In the genomic region with DNA sequence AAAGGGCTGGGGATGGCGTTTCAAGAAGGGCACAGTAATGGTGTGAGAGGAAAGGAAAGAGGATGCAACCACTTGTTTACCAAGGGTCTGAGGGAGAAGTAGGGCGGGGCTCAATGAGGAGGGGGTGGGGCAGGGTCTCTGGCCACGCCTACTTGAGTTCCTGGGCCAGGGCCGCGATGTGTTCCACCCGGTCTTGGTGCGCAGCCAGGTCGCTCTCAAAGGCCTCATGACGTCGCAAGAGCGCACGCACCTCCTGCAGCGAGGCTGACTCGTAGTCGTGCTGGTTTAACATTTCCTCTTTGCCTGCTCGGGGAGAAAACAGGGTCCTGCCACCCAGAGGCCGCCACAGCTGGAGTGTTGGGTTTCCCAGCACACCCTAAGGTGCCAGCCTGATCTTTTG, we compare ENCODE assay signal across 8 mouse cellular contexts. TPM values are rescaled to one million over a fixed set of nuclear protein-coding genes. Genes with fewer than 3 reads are reported as not detected.
DNase-seq lines count a peak whose midpoint lies in the region; TF ChIP-seq lines count a peak whose summit lies in the region.

No protein-coding gene starts in this region.

- peak; percentile 40 for DNase-seq in kidney, adult 2 months
- DNase-seq in kidney, adult 9 months = no peak
- peak; percentile 52 for DNase-seq in brain, embryonic 14.5 days (ENCODE audit: low read depth)
- DNase-seq in induced T-regulatory cell, adult 2 months (ENCODE audit: low read depth) = peak; percentile 62
- peak; percentile 58 for DNase-seq in lung, postnatal 10 days
- DNase-seq in thymus, postnatal 4 days = peak; percentile 58
- no peak for DNase-seq in layer of hippocampus, adult 9-11 months
- DNase-seq in layer of hippocampus, postnatal 14 days (ENCODE audit: low spot score in 2 of 2) = no peak

- no peak overlapping the region for H3K4me3 ChIP-seq in kidney, adult 2 months (ENCODE audit: insufficient read depth, low read depth, low read length)

- TF ChIP-seq CTCF in kidney, adult 2 months (conservative IDR thresholded peaks at IDR 0.05; ENCODE audit: insufficient read depth, insufficient read length, low read depth, low read length) = no peak
- TF ChIP-seq CTCF in brain, embryonic 14.5 days (IDR thresholded peaks at IDR 0.05; ENCODE audit: borderline replicate concordance, extremely low read depth, insufficient read depth, insufficient read length) = no peak

- H3K36me3 ChIP-seq in kidney, adult 2 months (ENCODE audit: control insufficient read depth, insufficient read depth, low read length) = no peaks in the 10 kb centered on the region; the same call in 1 of the 2 replicates

- WGBS in kidney, adult 2 months = 6% methylated on average over 17 of the region's 17 CpGs

- H3K27ac ChIP-seq in kidney, adult 2 months (ENCODE audit: insufficient read depth, low read depth, low read length) = no peak overlapping the region

- no peaks in the 10 kb centered on the region for H3K4me1 ChIP-seq in kidney, adult 2 months (ENCODE audit: control insufficient read depth, insufficient read depth, low read length)

- TF ChIP-seq POLR2A in kidney, adult 2 months (IDR thresholded peaks at IDR 0.05; ENCODE audit: low read depth, low read length) = no peak
- TF ChIP-seq POLR2A in brain, embryonic 14.5 days (IDR thresholded peaks at IDR 0.05; ENCODE audit: borderline replicate concordance, extremely low read depth, insufficient read depth, insufficient read length, poor library complexity, severe bottlenecking) = no peak

- H3K27me3 ChIP-seq in kidney, adult 2 months (replicated peaks; ENCODE audit: control insufficient read depth, insufficient read depth, low read length) = no peaks in the 10 kb centered on the region

RNA-seq across cellular contexts. Expression of a gene that starts 10.2 kb away (rescaled TPM):
- polyA plus RNA-seq in kidney, adult 2 months (2012; rRNA removed) = 150 and 249 TPM in 2 replicates
- 73.6 and 85.2 TPM in 2 replicates for polyA plus RNA-seq in brain, embryonic 14.5 days (2012; rRNA removed)
- 100 to 1,000 TPM; 103 to 125 TPM for total RNA-seq in layer of hippocampus, postnatal 14 days (2021)

RNA-seq across cellular contexts. Expression of a gene that starts 12.6 kb away (rescaled TPM):
- polyA plus RNA-seq in kidney, adult 2 months (2012; rRNA removed) = 0.61 and 13.4 TPM in 2 replicates
- 0.95 and 1.7 TPM in 2 replicates for polyA plus RNA-seq in brain, embryonic 14.5 days (2012; rRNA removed)
- 1 to 10 TPM; 1.1 to 1.7 TPM for total RNA-seq in layer of hippocampus, postnatal 14 days (2021)

RNA-seq across cellular contexts. Expression of a gene that starts 13.3 kb away (rescaled TPM):
- polyA plus RNA-seq in kidney, adult 2 months (2012; rRNA removed) = 19.8 and 26.9 TPM in 2 replicates
- polyA plus RNA-seq in brain, embryonic 14.5 days (2012; rRNA removed) = 32.0 and 48.4 TPM in 2 replicates
- 10 to 100 TPM; 25.9 to 26.8 TPM for total RNA-seq in layer of hippocampus, postnatal 14 days (2021)

RNA-seq across cellular contexts. Expression of a gene that starts 26.0 kb away (rescaled TPM):
- 0.08 and 0.15 TPM in 2 replicates for polyA plus RNA-seq in kidney, adult 2 months (2012; rRNA removed)
- 0.30 and 0.62 TPM in 2 replicates for polyA plus RNA-seq in brain, embryonic 14.5 days (2012; rRNA removed)
- total RNA-seq in layer of hippocampus, postnatal 14 days (2021) = 1 to 10 TPM; 2.0 TPM

RNA-seq across cellular contexts. Expression of a gene that starts 26.0 kb away (rescaled TPM):
- polyA plus RNA-seq in kidney, adult 2 months (2012; rRNA removed) = 144 and 192 TPM in 2 replicates
- 42.3 and 45.1 TPM in 2 replicates for polyA plus RNA-seq in brain, embryonic 14.5 days (2012; rRNA removed)
- total RNA-seq in layer of hippocampus, postnatal 14 days (2021) = 10 to 100 TPM; 42.6 to 43.6 TPM

Comparison
In these comparisons a context has a peak if more than half of its experiments do, and no peak if none do; other contexts are left out.
1. DNase-seq: peak in kidney, adult 2 months (single experiment), brain, embryonic 14.5 days (single experiment), induced T-regulatory cell, adult 2 months (single experiment), lung, postnatal 10 days (single experiment) and thymus, postnatal 4 days (single experiment); none in kidney, adult 9 months (single experiment), layer of hippocampus, adult 9-11 months (single experiment) and layer of hippocampus, postnatal 14 days (0 of 2).